In the genomic region with DNA sequence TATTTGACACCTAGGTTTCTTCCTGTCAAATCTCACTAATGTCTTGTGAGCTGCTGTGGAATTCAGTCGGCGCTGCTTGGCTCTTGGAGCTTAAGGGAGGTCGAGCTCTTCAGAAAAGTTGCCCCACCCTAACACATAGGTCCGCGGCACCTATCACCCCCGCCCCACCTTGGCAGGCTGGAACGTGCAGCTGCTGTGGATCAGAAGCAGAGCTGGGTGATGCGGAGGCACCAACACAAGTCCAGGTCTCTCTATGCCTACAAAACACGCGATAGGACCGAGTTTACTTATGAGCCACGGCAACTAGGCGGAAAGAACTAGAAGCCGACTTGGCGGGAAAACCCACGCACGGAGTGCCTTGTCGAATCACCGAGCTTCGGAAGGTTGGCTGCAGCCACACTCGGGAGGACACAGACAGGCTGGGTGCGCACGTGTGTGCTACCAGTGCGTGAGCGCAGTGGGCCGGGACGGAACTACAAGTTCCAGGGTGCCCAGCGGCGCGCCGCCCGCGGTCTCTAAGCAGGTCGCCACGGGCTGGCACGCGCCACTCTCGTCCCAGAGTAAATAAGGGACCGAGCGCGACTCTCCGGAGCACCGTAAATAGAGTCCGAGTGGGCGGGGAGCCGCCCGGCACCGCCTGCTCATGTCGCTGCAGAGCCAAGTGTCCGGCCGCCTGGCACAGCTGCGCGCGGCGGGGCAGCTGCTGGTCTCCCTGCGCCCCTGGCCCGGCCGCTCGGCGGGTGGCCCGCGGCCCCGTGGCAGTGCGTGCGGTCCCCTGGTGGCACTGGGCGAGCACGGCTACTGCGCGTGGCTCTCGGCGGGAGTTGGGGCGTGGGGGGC, we compare ENCODE assay signal across 8 mouse cellular contexts. TPM values are rescaled to one million over a fixed set of nuclear protein-coding genes. Genes with fewer than 3 reads are reported as not detected.
DNase-seq lines count a peak whose midpoint lies in the region; ATAC-seq and TF ChIP-seq lines count a peak whose summit lies in the region.

A gene (plus strand): TSS at position 563 of the 840 bp plus-strand sequence.

- no peak for TF ChIP-seq EP300 in CH12.LX (IDR thresholded peaks at IDR 0.05; ENCODE audit: low read length)
- TF ChIP-seq EP300 in liver, embryonic 14.5 days (IDR thresholded peaks at IDR 0.05; ENCODE audit: low read depth), result no peak

- H3K27me3 ChIP-seq in CH12.LX (replicated peaks), result peaks cover 78% of the 10 kb centered on the region
- H3K27me3 ChIP-seq in forebrain, embryonic 12.5 days, result peaks cover 42% of the 10 kb centered on the region
- H3K27me3 ChIP-seq in heart, embryonic 16.5 days (ENCODE audit: control insufficient read depth, insufficient read depth, low read length), result no peaks in the 10 kb centered on the region
- no peaks in the 10 kb centered on the region for H3K27me3 ChIP-seq in liver, embryonic 14.5 days (ENCODE audit: control insufficient read depth, insufficient read depth, low read length)

- TF ChIP-seq RAD21 in CH12.LX (IDR thresholded peaks at IDR 0.05; ENCODE audit: low read depth, low read length), result no peak

- H3K4me1 ChIP-seq in CH12.LX (ENCODE audit: control insufficient read depth in 1 of 2, insufficient read depth in 2 of 2), result peaks cover 9 to 22% of the 10 kb centered on the region in 2 experiments
- H3K4me1 ChIP-seq in brown adipose tissue, adult 24 weeks (ENCODE audit: control insufficient read depth, insufficient read depth, insufficient read length, low read length), result no peaks in the 10 kb centered on the region
- peaks cover 28% of the 10 kb centered on the region for H3K4me1 ChIP-seq in forebrain, embryonic 12.5 days
- peaks cover 27% of the 10 kb centered on the region for H3K4me1 ChIP-seq in heart, embryonic 16.5 days (ENCODE audit: control insufficient read depth, insufficient read depth, low read length)
- peaks cover 8% of the 10 kb centered on the region in 2 experiments; a peak in 3 of 4 replicates for H3K4me1 ChIP-seq in liver, embryonic 14.5 days (replicated peaks; ENCODE audit: control insufficient read depth in 2 of 2, insufficient read depth in 2 of 2, low read length in 1 of 2)

- peaks cover 2% of the 10 kb centered on the region for H3K9me3 ChIP-seq in CH12.LX (replicated peaks; ENCODE audit: low read length)
- no peaks in the 10 kb centered on the region for H3K9me3 ChIP-seq in forebrain, embryonic 12.5 days
- H3K9me3 ChIP-seq in heart, embryonic 16.5 days (replicated peaks; ENCODE audit: control insufficient read depth, low read length), result no peaks in the 10 kb centered on the region
- no peaks in the 10 kb centered on the region for H3K9me3 ChIP-seq in liver, embryonic 14.5 days (ENCODE audit: control insufficient read depth, low read length)

- dilution Hi-C loops in CH12.LX (cut with MboI; ENCODE audit: extremely low pct_ligation_motif_present, extremely low pct_unique_long_range_greater_than_20kb, low sequenced_read_pairs), result no loop called here

- TF ChIP-seq POLR2A in CH12.LX (IDR thresholded peaks at IDR 0.05; ENCODE audit: low read depth, low read length), result no peak; the same call in 1 of the 2 replicates

- WGBS in forebrain, embryonic 12.5 days, result 1% methylated on average over 69 of the region's 72 CpGs
- under 1% methylated on average over 72 of the region's 72 CpGs for WGBS in heart, embryonic 16.5 days
- under 1% methylated on average over 71 of the region's 72 CpGs for WGBS in liver, embryonic 14.5 days (ENCODE audit: insufficient replicate concordance)

- DNase-seq in CH12.LX (ENCODE audit: extremely low read depth), result peak; percentile 28
- peak; percentile 88 to 92 for DNase-seq in kidney, postnatal 36 days
- DNase-seq in liver, embryonic 14.5 days (ENCODE audit: low read depth in 3 of 3, low spot score in 3 of 3), result peak in 1 of 3 experiments; percentile 50
- peak; percentile 79 for DNase-seq in neural tube, embryonic 10.5 days (ENCODE audit: extremely low spot score, low spot score)
- peak; percentile 81 for DNase-seq in testis, postnatal 10 days (ENCODE audit: low spot score)

- in situ Hi-C loops in CH12.LX (cut with MboI; ENCODE audit: low pct_ligation_motif_present, low pct_unique_long_range_greater_than_20kb, low sequenced_read_pairs), result loop anchor here (5.0 to 25.0 kb wide), 2 partner anchors 151 to 356 kb away; a partner anchor contains a TSS

- H3K9ac ChIP-seq in CH12.LX (ENCODE audit: insufficient read depth, low read depth), result peak within 1 kb of the TSS; percentile 4; the same call in 1 of the 2 replicates
- peak within 1 kb of the TSS; percentile 69 for H3K9ac ChIP-seq in forebrain, embryonic 12.5 days
- peak within 1 kb of the TSS; percentile 87 for H3K9ac ChIP-seq in heart, embryonic 16.5 days (ENCODE audit: low read length)
- peak within 1 kb of the TSS; percentile 67 for H3K9ac ChIP-seq in liver, embryonic 14.5 days (replicated peaks)

- no peak for TF ChIP-seq CTCF in CH12.LX (conservative IDR thresholded peaks at IDR 0.05 in 1 of 2, IDR thresholded peaks at IDR 0.05 in 1 of 2; ENCODE audit: low read depth in 2 of 2, low read length in 2 of 2)
- TF ChIP-seq CTCF in liver, embryonic 14.5 days (IDR thresholded peaks at IDR 0.05; ENCODE audit: low read depth), result no peak

- H3K79me2 ChIP-seq in CH12.LX (replicated peaks; ENCODE audit: control insufficient read depth, extremely low read depth, insufficient read depth, poor library complexity, severe bottlenecking), result no peaks in the 10 kb centered on the region

- ATAC-seq in forebrain, embryonic 12.5 days (ENCODE audit: low FRiP score), result peak; percentile 90
- peak; percentile 67 for ATAC-seq in heart, embryonic 16.5 days (replicated peaks; ENCODE audit: extremely low read depth, insufficient read depth, low FRiP score)
- ATAC-seq in liver, embryonic 14.5 days (ENCODE audit: insufficient read depth), result peak; percentile 80

- H3K4me3 ChIP-seq in CH12.LX (replicated peaks in 1 of 3; ENCODE audit: low read depth in 2 of 3, low read length in 2 of 3, poor library complexity in 1 of 3), result peak within 1 kb of the TSS; percentile 18 to 57 (median 44)
- H3K4me3 ChIP-seq in brown adipose tissue, adult 24 weeks (ENCODE audit: insufficient read depth, low read depth, low read length), result peak within 1 kb of the TSS; percentile 72
- peak within 1 kb of the TSS; percentile 71 for H3K4me3 ChIP-seq in forebrain, embryonic 12.5 days (replicated peaks)
- H3K4me3 ChIP-seq in heart, embryonic 16.5 days (ENCODE audit: low read length), result peak within 1 kb of the TSS; percentile 84
- peak within 1 kb of the TSS; percentile 62 to 71 for H3K4me3 ChIP-seq in liver, embryonic 14.5 days (ENCODE audit: insufficient read depth in 1 of 2, low read depth in 2 of 2, low read length in 2 of 2)

- H3K36me3 ChIP-seq in CH12.LX (replicated peaks in 1 of 2; ENCODE audit: control insufficient read depth in 1 of 2, insufficient read depth in 1 of 2, low read length in 1 of 2), result no peaks in the 10 kb centered on the region
- no peaks in the 10 kb centered on the region for H3K36me3 ChIP-seq in forebrain, embryonic 12.5 days (replicated peaks)
- H3K36me3 ChIP-seq in heart, embryonic 16.5 days (ENCODE audit: control insufficient read depth, insufficient read depth), result no peaks in the 10 kb centered on the region
- H3K36me3 ChIP-seq in liver, embryonic 14.5 days (replicated peaks; ENCODE audit: control insufficient read depth, insufficient read depth, low read depth), result no peaks in the 10 kb centered on the region

- peak within 1 kb of the TSS; percentile 89 for H3K4me2 ChIP-seq in CH12.LX (ENCODE audit: insufficient read depth, low read depth, poor library complexity, severe bottlenecking)
- peak within 1 kb of the TSS; percentile 100 for H3K4me2 ChIP-seq in forebrain, embryonic 12.5 days
- peak within 1 kb of the TSS; percentile 99 for H3K4me2 ChIP-seq in heart, embryonic 16.5 days (ENCODE audit: low read depth, low read length)
- peak within 1 kb of the TSS; percentile 87 for H3K4me2 ChIP-seq in liver, embryonic 14.5 days (ENCODE audit: low read depth)

- H3K27ac ChIP-seq in CH12.LX (ENCODE audit: insufficient read depth, low read depth), result no peak within 1 kb of the TSS
- H3K27ac ChIP-seq in brown adipose tissue, adult 24 weeks (replicated peaks; ENCODE audit: low read depth, low read length), result no peak within 1 kb of the TSS
- peak within 1 kb of the TSS; percentile 44; the same call in 1 of the 2 replicates for H3K27ac ChIP-seq in forebrain, embryonic 12.5 days
- H3K27ac ChIP-seq in heart, embryonic 16.5 days (ENCODE audit: low read length), result peak within 1 kb of the TSS; percentile 96
- H3K27ac ChIP-seq in liver, embryonic 14.5 days, result no peak within 1 kb of the TSS; the same call in 1 of the 2 replicates

TF ChIP-seq in CH12.LX, 34 proteins besides CTCF, POLR2A, EP300 and RAD21 (continues in another document):
- TF ChIP-seq HCFC1 (IDR thresholded peaks at IDR 0.05; ENCODE audit: low read depth, low read length) (peak; percentile 83), ZNF384 (IDR thresholded peaks at IDR 0.05; ENCODE audit: low read depth, low read length) (no peak), TBP (conservative IDR thresholded peaks at IDR 0.05; ENCODE audit: low read depth, low read length) (no peak), GABPA (IDR thresholded peaks at IDR 0.05; ENCODE audit: insufficient replicate concordance, low read depth, low read length) (no peak; the same call in 1 of the 2 replicates), E2F4 (IDR thresholded peaks at IDR 0.05; ENCODE audit: insufficient replicate concordance, low read depth, low read length) (no peak), MXI1 (IDR thresholded peaks at IDR 0.05; ENCODE audit: low read depth, low read length) (peak; percentile 84; the same call in 1 of the 2 replicates), BHLHE40 (IDR thresholded peaks at IDR 0.05; ENCODE audit: low read depth, low read length) (peak; percentile 93), SIN3A (IDR thresholded peaks at IDR 0.05; ENCODE audit: low read length) (0 out of 2 replicates have a peak, but pooled peaks have one; percentile 47), RCOR1 (conservative IDR thresholded peaks at IDR 0.05; ENCODE audit: low read depth, low read length) (no peak), USF1 (IDR thresholded peaks at IDR 0.05; ENCODE audit: low read depth, low read length) (no peak), ZMIZ1 (IDR thresholded peaks at IDR 0.05; ENCODE audit: low read depth, low read length) (no peak), MEF2A (IDR thresholded peaks at IDR 0.05; ENCODE audit: borderline replicate concordance, low read depth, low read length) (0 out of 2 replicates have a peak, but pooled peaks have one; percentile 19), NELFE (IDR thresholded peaks at IDR 0.05; ENCODE audit: low read depth, low read length) (no peak)

RNA-seq across cellular contexts. Expression of the gene that starts here (rescaled TPM):
- total RNA-seq in CH12.LX (2012; rRNA removed), result not detected in 2 replicates
- not detected in 2 replicates for total RNA-seq in CH12.LX (2014; rRNA removed)
- 1.00 and 1.0 TPM in 2 replicates for polyA plus RNA-seq in CH12.LX (2012; ENCODE audit: insufficient read length, low read depth)
- 155 and 161 TPM in 2 replicates for polyA plus RNA-seq in brown adipose tissue, adult 24 weeks (2012; ENCODE audit: insufficient read depth, insufficient read length, missing spikeins)
- 4.4 and 5.3 TPM in 2 replicates for polyA plus RNA-seq in forebrain, embryonic 12.5 days (2016; fragmentation: Nextera tagmentation; extraction: Ambion mirVana)
- polyA plus RNA-seq in heart, embryonic 16.5 days (2015; fragmentation: Nextera tagmentation; extraction: Ambion mirVana), result 61.0 and 64.3 TPM in 2 replicates
- polyA plus RNA-seq in liver, embryonic 14.5 days (2012; rRNA removed), result 4.5 TPM in 2 replicates
- polyA plus RNA-seq in liver, embryonic 14.5 days (2014; fragmentation: Nextera tagmentation; extraction: Ambion mirVana), result 3.7 and 5.1 TPM in 2 replicates

Comparison
In these comparisons a context has a peak if more than half of its experiments do, and no peak if none do; other contexts are left out.
1. H3K27ac ChIP-seq: peak in forebrain, embryonic 12.5 days (single experiment) and heart, embryonic 16.5 days (single experiment); none in CH12.LX (single experiment), brown adipose tissue, adult 24 weeks (single experiment) and liver, embryonic 14.5 days (single experiment).
2. H3K9ac ChIP-seq: peak in every context shown above with its lines; median percentile 87 in heart, embryonic 16.5 days; 69 in forebrain, embryonic 12.5 days; 67 in liver, embryonic 14.5 days; 4 in CH12.LX.
3. Peak in every context shown above with its lines, with median percentiles within 50 percentile points of each other: H3K4me2 ChIP-seq, H3K4me3 ChIP-seq and ATAC-seq.